Mouse (Mus musculus): ENCODE results near the gene Akap6.

Akap6 gene

GRCm38 (mm10) chr12:52898130-52898529 is 198.9 kb downstream of the Akap6 start:
- TF ChIP-seq NANOG (IDR thresholded peaks at IDR 0.05; ENCODE audit: borderline replicate concordance, low read length) (no peak), POU5F1 (IDR thresholded peaks at IDR 0.05; ENCODE audit: borderline replicate concordance, low read length) (no peak), CTCF (conservative IDR thresholded peaks at IDR 0.05; ENCODE audit: low read length) (no peak)
- Histone ChIP-seq H3K27me3 (ENCODE audit: insufficient read depth, low read length) (no peaks in the 10 kb centered on the region), H3K36me3 (ENCODE audit: insufficient read depth, low read length) (no peaks in the 10 kb centered on the region), H3K4me1 (replicated peaks; ENCODE audit: low read depth, low read length) (no peaks in the 10 kb centered on the region), H3K4me3 (replicated peaks; ENCODE audit: low read length) (no peak overlapping the region), H3K9me3 (ENCODE audit: low read length) (no peaks in the 10 kb centered on the region)

- H3K27me3 ChIP-seq (ENCODE audit: insufficient read depth, low read length) = no peaks in the 10 kb centered on the region
- TF ChIP-seq CTCF (conservative IDR thresholded peaks at IDR 0.05; ENCODE audit: low read length) (no peak), POU5F1 (IDR thresholded peaks at IDR 0.05; ENCODE audit: borderline replicate concordance, low read length) (no peak), NANOG (IDR thresholded peaks at IDR 0.05; ENCODE audit: borderline replicate concordance, low read length) (no peak)
- H3K9me3 ChIP-seq (ENCODE audit: low read length) = no peaks in the 10 kb centered on the region
- H3K36me3 ChIP-seq (ENCODE audit: insufficient read depth, low read length) = no peaks in the 10 kb centered on the region
- no peaks in the 10 kb centered on the region for H3K4me1 ChIP-seq (replicated peaks; ENCODE audit: low read depth, low read length)
- no peak overlapping the region for H3K4me3 ChIP-seq (replicated peaks; ENCODE audit: low read length)
Measured at GRCm38 (mm10) chr12:52904046-52904445, 204.9 kb downstream of the Akap6 start.

DNA sequence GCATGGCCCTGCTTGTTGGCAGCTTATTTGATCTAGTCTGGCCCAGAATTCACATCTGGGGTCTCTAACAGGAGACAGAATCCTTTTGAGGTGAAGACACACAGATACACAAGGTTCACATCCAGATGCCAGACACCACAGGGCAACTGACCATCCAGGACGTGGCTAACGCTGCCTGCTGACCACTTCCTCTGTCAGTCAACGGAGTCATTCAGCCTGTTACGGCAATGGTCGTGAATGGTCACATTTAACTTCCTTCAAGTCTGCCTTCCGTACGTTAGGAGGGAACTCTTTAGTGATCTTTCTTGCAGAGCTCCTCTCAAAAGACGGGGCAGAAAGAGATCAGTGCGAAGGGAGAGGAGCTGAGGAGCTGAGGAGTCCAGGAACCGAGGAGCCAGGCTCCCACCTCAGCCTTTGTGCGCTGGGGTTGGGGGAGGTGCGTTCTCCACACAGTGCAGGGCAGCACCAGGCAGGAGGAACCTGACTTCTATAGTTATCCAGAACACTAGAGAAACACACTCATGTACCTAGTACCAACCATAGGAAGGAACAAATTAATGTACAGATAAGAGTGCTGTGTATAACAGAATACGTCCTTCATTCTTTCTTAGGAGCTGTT is 209.4 kb downstream of the Akap6 start:
- Histone ChIP-seq H3K27me3 (ENCODE audit: insufficient read depth, low read length) (no peaks in the 10 kb centered on the region), H3K9me3 (ENCODE audit: low read length) (no peaks in the 10 kb centered on the region), H3K4me1 (replicated peaks; ENCODE audit: low read depth, low read length) (peaks cover 6% of the 10 kb centered on the region), H3K36me3 (ENCODE audit: insufficient read depth, low read length) (no peaks in the 10 kb centered on the region), H3K4me3 (replicated peaks; ENCODE audit: low read length) (no peak overlapping the region)
- no peak for TF ChIP-seq POU5F1 (IDR thresholded peaks at IDR 0.05; ENCODE audit: borderline replicate concordance, low read length)

DNA sequence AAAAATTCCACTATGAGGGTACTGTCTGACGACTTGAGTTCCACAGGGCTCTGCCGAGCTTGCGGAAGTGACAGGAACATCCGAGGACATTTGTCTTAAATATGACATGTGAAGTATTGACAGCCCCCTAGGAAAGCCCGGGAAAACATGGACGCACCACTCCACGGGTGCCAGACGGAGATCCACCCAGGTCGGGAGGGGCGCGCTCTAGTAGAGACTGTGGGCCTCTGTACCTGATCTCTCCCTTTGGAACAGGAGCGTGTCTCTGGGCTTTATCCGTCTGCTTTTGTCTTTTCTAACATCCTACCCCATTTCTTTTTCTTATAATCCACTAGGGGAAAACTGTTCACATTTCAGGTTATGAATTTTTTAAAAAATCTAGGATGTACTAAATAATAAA is 211.2 kb downstream of the Akap6 start:
- peaks cover 6% of the 10 kb centered on the region for H3K4me1 ChIP-seq (replicated peaks; ENCODE audit: low read depth, low read length)
- H3K9me3 ChIP-seq (ENCODE audit: low read length) = no peaks in the 10 kb centered on the region
- TF ChIP-seq NANOG (IDR thresholded peaks at IDR 0.05; ENCODE audit: borderline replicate concordance, low read length) = no peak
- no peak for TF ChIP-seq POU5F1 (IDR thresholded peaks at IDR 0.05; ENCODE audit: borderline replicate concordance, low read length)
- H3K4me3 ChIP-seq (replicated peaks; ENCODE audit: low read length) = no peak overlapping the region
- H3K27me3 ChIP-seq (ENCODE audit: insufficient read depth, low read length) = no peaks in the 10 kb centered on the region
- no peaks in the 10 kb centered on the region for H3K36me3 ChIP-seq (ENCODE audit: insufficient read depth, low read length)

DNA sequence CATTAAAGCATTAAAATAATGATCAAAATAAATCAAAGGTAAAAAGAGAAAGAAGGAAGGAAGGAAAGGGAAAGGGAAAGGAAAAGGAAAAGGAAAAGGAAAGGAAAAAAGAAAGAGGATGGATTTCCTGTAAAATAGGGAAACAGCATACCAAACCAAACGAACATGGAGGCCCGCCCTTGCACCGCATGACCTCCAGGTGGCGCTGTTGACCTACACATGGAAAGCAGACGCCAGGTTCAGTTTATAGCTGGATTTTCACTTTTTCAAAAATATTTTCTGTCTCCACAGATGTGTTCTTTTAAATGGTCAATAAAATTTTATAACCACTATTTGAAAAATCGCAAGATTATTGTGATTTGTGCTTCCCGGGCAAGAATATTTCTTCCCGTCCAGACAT is 211.6 kb downstream of the Akap6 start:
- H3K4me3 ChIP-seq (replicated peaks; ENCODE audit: low read length) = 0 out of 2 replicates have a peak overlapping the region, but pooled peaks have one; percentile 13

GRCm38 (mm10) chr12:52918939-52919338 is 219.8 kb downstream of the Akap6 start:
- 0 out of 2 replicates have a peak overlapping the region, but pooled peaks have one; percentile 11 for H3K4me3 ChIP-seq (replicated peaks; ENCODE audit: low read length)
- H3K4me1 ChIP-seq (replicated peaks; ENCODE audit: low read depth, low read length) = peaks cover 6% of the 10 kb centered on the region; the same call in 1 of the 2 replicates
- no peaks in the 10 kb centered on the region for H3K36me3 ChIP-seq (ENCODE audit: insufficient read depth, low read length)
- no peak for TF ChIP-seq POU5F1 (IDR thresholded peaks at IDR 0.05; ENCODE audit: borderline replicate concordance, low read length)
- peak; percentile 71 for TF ChIP-seq CTCF (conservative IDR thresholded peaks at IDR 0.05; ENCODE audit: low read length)
- H3K9me3 ChIP-seq (ENCODE audit: low read length) = no peaks in the 10 kb centered on the region
- no peaks in the 10 kb centered on the region for H3K27me3 ChIP-seq (ENCODE audit: insufficient read depth, low read length)

More for the DNA sequence above, 211.6 kb downstream of the Akap6 start:
- H3K9me3 ChIP-seq (ENCODE audit: low read length) = no peaks in the 10 kb centered on the region
- H3K4me1 ChIP-seq (replicated peaks; ENCODE audit: low read depth, low read length) = peaks cover 6% of the 10 kb centered on the region
- no peaks in the 10 kb centered on the region for H3K36me3 ChIP-seq (ENCODE audit: insufficient read depth, low read length)
- no peaks in the 10 kb centered on the region for H3K27me3 ChIP-seq (ENCODE audit: insufficient read depth, low read length)
- peak; percentile 97 for TF ChIP-seq CTCF (conservative IDR thresholded peaks at IDR 0.05; ENCODE audit: low read length)
- no peak for TF ChIP-seq POU5F1 (IDR thresholded peaks at IDR 0.05; ENCODE audit: borderline replicate concordance, low read length)

DNA sequence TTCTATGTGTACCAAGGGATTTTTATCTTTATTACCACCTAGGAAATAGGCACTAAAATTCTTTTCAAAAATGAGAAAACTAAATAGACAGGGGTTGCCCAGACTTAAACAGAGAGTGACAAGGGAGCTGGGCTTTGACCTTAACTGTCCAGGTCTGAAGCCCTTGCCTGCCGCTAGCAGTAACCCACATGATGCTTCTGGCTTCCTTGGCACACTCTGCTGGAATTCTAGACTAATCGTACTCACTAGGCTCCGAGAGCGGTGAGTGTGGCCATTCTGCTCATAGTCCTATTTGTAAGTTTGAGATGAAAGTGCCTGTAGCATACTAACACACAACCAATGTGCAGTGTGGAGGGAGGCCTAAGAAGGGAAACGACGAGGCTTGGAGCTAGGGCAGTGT is 223.3 kb downstream of the Akap6 start:
- TF ChIP-seq NANOG (IDR thresholded peaks at IDR 0.05; ENCODE audit: borderline replicate concordance, low read length) (no peak), POU5F1 (IDR thresholded peaks at IDR 0.05; ENCODE audit: borderline replicate concordance, low read length) (no peak), CTCF (conservative IDR thresholded peaks at IDR 0.05; ENCODE audit: low read length) (no peak)
- Histone ChIP-seq H3K4me3 (replicated peaks; ENCODE audit: low read length) (no peak overlapping the region), H3K27me3 (ENCODE audit: insufficient read depth, low read length) (no peaks in the 10 kb centered on the region), H3K9me3 (ENCODE audit: low read length) (no peaks in the 10 kb centered on the region), H3K4me1 (replicated peaks; ENCODE audit: low read depth, low read length) (peaks cover 6% of the 10 kb centered on the region; the same call in 1 of the 2 replicates), H3K36me3 (ENCODE audit: insufficient read depth, low read length) (no peaks in the 10 kb centered on the region)

DNA sequence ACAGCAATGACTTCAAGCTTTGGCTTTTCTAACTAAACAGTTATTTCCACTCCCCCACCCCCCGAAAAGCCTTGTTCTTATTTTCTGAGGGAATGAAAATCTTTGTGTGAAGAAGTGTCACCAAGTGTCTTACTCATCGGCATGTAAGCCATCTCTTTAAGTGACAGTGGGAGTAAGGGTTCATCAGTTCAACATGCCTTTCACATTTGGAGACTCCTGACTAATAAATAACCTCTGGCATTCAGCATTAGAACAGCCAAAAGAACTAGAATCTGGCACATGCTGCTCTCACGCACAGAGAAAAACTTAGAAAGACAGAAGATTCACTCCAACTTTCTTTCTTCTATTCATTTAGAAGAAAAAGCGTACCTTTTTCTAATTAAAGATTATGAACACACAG is 226.3 kb downstream of the Akap6 start:
- H3K4me1 ChIP-seq (replicated peaks; ENCODE audit: low read depth, low read length) = no peaks in the 10 kb centered on the region
- H3K36me3 ChIP-seq (ENCODE audit: insufficient read depth, low read length) = no peaks in the 10 kb centered on the region

GRCm38 (mm10) chr12:52933832-52934231 is 234.6 kb downstream of the Akap6 start:
- H3K36me3 ChIP-seq (ENCODE audit: insufficient read depth, low read length) = no peaks in the 10 kb centered on the region
- no peak overlapping the region for H3K4me3 ChIP-seq (replicated peaks; ENCODE audit: low read length)
- H3K27me3 ChIP-seq (ENCODE audit: insufficient read depth, low read length) = no peaks in the 10 kb centered on the region
- no peaks in the 10 kb centered on the region for H3K4me1 ChIP-seq (replicated peaks; ENCODE audit: low read depth, low read length)
- no peaks in the 10 kb centered on the region for H3K9me3 ChIP-seq (ENCODE audit: low read length)
- TF ChIP-seq CTCF (conservative IDR thresholded peaks at IDR 0.05; ENCODE audit: low read length) (no peak), NANOG (IDR thresholded peaks at IDR 0.05; ENCODE audit: borderline replicate concordance, low read length) (no peak), POU5F1 (IDR thresholded peaks at IDR 0.05; ENCODE audit: borderline replicate concordance, low read length) (no peak)

More for the DNA sequence above, 226.3 kb downstream of the Akap6 start:
- Histone ChIP-seq H3K9me3 (ENCODE audit: low read length) (no peaks in the 10 kb centered on the region), H3K4me3 (replicated peaks; ENCODE audit: low read length) (no peak overlapping the region), H3K27me3 (ENCODE audit: insufficient read depth, low read length) (no peaks in the 10 kb centered on the region)
- TF ChIP-seq NANOG (IDR thresholded peaks at IDR 0.05; ENCODE audit: borderline replicate concordance, low read length) (no peak), CTCF (conservative IDR thresholded peaks at IDR 0.05; ENCODE audit: low read length) (no peak), POU5F1 (IDR thresholded peaks at IDR 0.05; ENCODE audit: borderline replicate concordance, low read length) (no peak)

Measured in E14TG2a.4 (cell line).